Mouse (Mus musculus): ENCODE measurements around the gene Dync2li1.

GRCm38 (mm10) chr17:84644292-84645050, 18.2 kb downstream of the Dync2li1 start:
- TF ChIP-seq POLR2A (IDR thresholded peaks at IDR 0.05; ENCODE audit: control insufficient read depth in 1 of 2, insufficient read depth in 1 of 2, low read depth in 1 of 2, low read length in 2 of 2, poor library complexity in 1 of 2) (no peak), CTCF (IDR thresholded peaks at IDR 0.05 in 2 of 3, conservative IDR thresholded peaks at IDR 0.05 in 1 of 3; ENCODE audit: control insufficient read depth in 1 of 3, insufficient read depth in 1 of 3, low read depth in 2 of 3, low read length in 3 of 3, poor library complexity in 1 of 3, severe bottlenecking in 1 of 3) (no peak), TBP (IDR thresholded peaks at IDR 0.05; ENCODE audit: low read depth, low read length) (no peak), ZNF384 (IDR thresholded peaks at IDR 0.05; ENCODE audit: low read depth, low read length) (no peak), MAFK (IDR thresholded peaks at IDR 0.05; ENCODE audit: borderline replicate concordance, low read depth, low read length) (no peak), EP300 (IDR thresholded peaks at IDR 0.05; ENCODE audit: low read depth in 1 of 2, low read length in 2 of 2) (peak; percentile 84 to 86), HCFC1 (IDR thresholded peaks at IDR 0.05; ENCODE audit: low read depth, low read length) (no peak), GATA1 (IDR thresholded peaks at IDR 0.05; ENCODE audit: low read depth, low read length) (peak; percentile 81), TAL1 (IDR thresholded peaks at IDR 0.05; ENCODE audit: low read length) (peak; percentile 57), NELFE (IDR thresholded peaks at IDR 0.05; ENCODE audit: low read depth, low read length) (no peak), ELF1 (IDR thresholded peaks at IDR 0.05; ENCODE audit: low read depth, low read length) (no peak), MYC (IDR thresholded peaks at IDR 0.05; ENCODE audit: low read depth, low read length) (0 out of 2 replicates have a peak, but pooled peaks have one; percentile 41)

Measured in MEL (cell line).